Mouse (Mus musculus) heart, embryonic 13.5 days (tissue): Measurements from ENCODE around the gene Med29. TPM values are rescaled to one million over a fixed set of nuclear protein-coding genes. Genes with fewer than 3 reads are reported as not detected.
A peak's percentile ranks its signal among the peaks of the same experiment; 100 is the strongest.

Experiments used
- ATAC-seq: fragments of 200-750 bp; cut with Nextera tagmentation; 2 replicates; pipeline ENCODE4 v1.8.0; 2017; ENCODE audit warnings: moderate TSS enrichment; ENCODE audit not compliant: insufficient number of reproducible peaks, low FRiP score, low TSS enrichment; ENCODE audit errors: extremely low read depth
- H3K27ac ChIP-seq: fragments of 300-500 bp; sonication (generic); replicated peaks from 2 replicates; pipeline ENCODE4 v1.5.1; 2015; ENCODE audit warnings: moderate library complexity, mild to moderate bottlenecking, inconsistent platforms
- H3K27me3 ChIP-seq: fragments of 300-500 bp; sonication (generic); replicated peaks from 2 replicates; pipeline ENCODE4 v1.6.1; 2015; ENCODE audit warnings: mild to moderate bottlenecking, inconsistent platforms
- H3K36me3 ChIP-seq: fragments of 300-500 bp; sonication (generic); 2 replicates; pipeline ENCODE4 v1.6.1; 2015; ENCODE audit warnings: mild to moderate bottlenecking, inconsistent platforms
- H3K4me1 ChIP-seq: fragments of 300-500 bp; sonication (generic); 2 replicates; pipeline ENCODE4 v1.6.1; 2015; ENCODE audit warnings: inconsistent platforms
- H3K4me2 ChIP-seq: fragments of 300-500 bp; sonication (generic); 2 replicates; pipeline ENCODE4 v1.6.1; 2015; ENCODE audit warnings: inconsistent platforms, mild to moderate bottlenecking, moderate library complexity
- H3K4me3 ChIP-seq: fragments of 300-500 bp; sonication (generic); 2 replicates; pipeline ENCODE4 v1.5.1; 2015; ENCODE audit warnings: moderate library complexity, mild to moderate bottlenecking, inconsistent platforms
- H3K9ac ChIP-seq: fragments of 300-500 bp; sonication (generic); 2 replicates; pipeline ENCODE4 v1.6.1; 2015; ENCODE audit warnings: inconsistent platforms, mild to moderate bottlenecking, moderate library complexity
- H3K9me3 ChIP-seq: fragments of 300-500 bp; sonication (generic); 2 replicates; pipeline ENCODE4 v1.6.1; 2016; ENCODE audit warnings: inconsistent platforms
- WGBS: fragments of 180-500 bp; shearing (Covaris S2); methylation state at CpG from one replicate; pipeline ENCODE4 v1.1.7; 2015; ENCODE audit warnings: mixed read lengths; 5-methylcytosine and 5-hydroxymethylcytosine counted together
- polyA plus RNA-seq: library from polyadenylated mRNA; unstranded; fragments of >200 nt; fragmentation: Nextera tagmentation; extraction: Ambion mirVana; gene quantifications from 2 replicates; pipeline ENCODE4 v1.2.1, GENCODE M21; 2015

The Med29 gene
- polyA plus RNA-seq, 1 experiment from 2014 or later, result 49.9 TPM

DNA sequence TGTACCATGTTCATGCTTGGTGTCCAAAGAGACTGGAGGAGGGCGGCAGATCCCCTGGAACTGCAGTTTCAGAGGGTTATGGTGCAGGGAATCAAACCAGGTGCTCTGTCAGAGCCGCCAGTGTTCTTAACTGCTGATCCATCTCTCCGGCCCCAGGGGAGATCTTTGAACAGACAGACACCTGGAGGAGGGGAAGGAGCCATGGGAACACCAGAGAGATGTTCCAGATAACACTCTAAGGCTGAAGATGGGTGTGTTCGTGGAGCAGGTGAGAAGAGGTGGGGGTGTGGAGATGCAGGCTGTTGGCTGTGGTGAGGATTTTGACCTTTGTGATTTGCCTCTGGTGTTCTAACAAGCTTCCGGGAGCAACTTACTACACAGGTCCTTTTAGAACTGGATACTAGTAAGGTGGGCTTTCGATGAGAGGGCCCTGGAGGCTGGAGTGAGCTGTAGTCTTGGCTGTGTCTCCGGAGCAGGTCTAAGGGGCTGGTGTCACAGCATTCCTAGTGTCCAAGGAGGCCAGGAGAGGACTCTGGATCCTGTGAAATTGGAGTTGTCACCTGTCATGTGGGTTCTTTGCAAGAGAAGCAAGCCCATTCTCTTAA is 18.5 kb downstream of the Med29 start:
- peaks cover 29% of the 10 kb centered on the region for H3K36me3 ChIP-seq
- H3K4me1 ChIP-seq, result peaks cover 61% of the 10 kb centered on the region
- no peak overlapping the region for H3K4me3 ChIP-seq
- peak overlapping the region; percentile 47; the same call in 1 of the 2 replicates for H3K9ac ChIP-seq
- no peaks in the 10 kb centered on the region for H3K27me3 ChIP-seq
- no peak for ATAC-seq
- peak overlapping the region; percentile 100 for H3K27ac ChIP-seq
- H3K4me2 ChIP-seq, result peak overlapping the region; percentile 87
- no peaks in the 10 kb centered on the region for H3K9me3 ChIP-seq
- 78% methylated on average over 7 of the region's 7 CpGs for WGBS

DNA sequence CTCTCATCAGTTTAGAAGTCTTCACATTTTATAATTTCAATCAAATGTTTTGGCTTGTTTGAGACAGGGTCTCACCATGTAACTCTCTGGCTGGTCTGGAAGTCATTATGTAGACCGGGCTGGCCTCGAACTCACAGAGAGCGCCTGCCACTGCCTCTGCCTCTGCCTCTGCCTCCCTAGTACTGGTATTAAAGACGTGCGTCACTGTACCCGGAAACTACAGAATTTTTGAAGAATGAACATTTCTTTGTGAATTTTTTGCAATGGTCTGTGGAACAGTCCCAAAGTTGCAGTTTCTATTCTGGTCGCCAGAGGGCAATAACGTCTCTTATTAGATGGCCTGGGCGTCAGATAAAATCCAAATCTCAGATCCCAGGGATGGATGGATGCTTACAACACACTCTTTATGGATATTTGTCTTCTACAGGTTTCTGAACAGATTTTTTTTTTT is 19.4 kb downstream of the Med29 start:
- peak overlapping the region; percentile 88 for H3K4me3 ChIP-seq
- no peaks in the 10 kb centered on the region for H3K27me3 ChIP-seq
- peak overlapping the region; percentile 96 for H3K27ac ChIP-seq
- peak overlapping the region; percentile 82 for H3K9ac ChIP-seq
- peaks cover 66% of the 10 kb centered on the region for H3K4me1 ChIP-seq
- peaks cover 37% of the 10 kb centered on the region for H3K36me3 ChIP-seq
- ATAC-seq, result no peak
- peak overlapping the region; percentile 87 for H3K4me2 ChIP-seq
- no peaks in the 10 kb centered on the region for H3K9me3 ChIP-seq
- WGBS, result under 1% methylated on average over 9 of the region's 9 CpGs

DNA sequence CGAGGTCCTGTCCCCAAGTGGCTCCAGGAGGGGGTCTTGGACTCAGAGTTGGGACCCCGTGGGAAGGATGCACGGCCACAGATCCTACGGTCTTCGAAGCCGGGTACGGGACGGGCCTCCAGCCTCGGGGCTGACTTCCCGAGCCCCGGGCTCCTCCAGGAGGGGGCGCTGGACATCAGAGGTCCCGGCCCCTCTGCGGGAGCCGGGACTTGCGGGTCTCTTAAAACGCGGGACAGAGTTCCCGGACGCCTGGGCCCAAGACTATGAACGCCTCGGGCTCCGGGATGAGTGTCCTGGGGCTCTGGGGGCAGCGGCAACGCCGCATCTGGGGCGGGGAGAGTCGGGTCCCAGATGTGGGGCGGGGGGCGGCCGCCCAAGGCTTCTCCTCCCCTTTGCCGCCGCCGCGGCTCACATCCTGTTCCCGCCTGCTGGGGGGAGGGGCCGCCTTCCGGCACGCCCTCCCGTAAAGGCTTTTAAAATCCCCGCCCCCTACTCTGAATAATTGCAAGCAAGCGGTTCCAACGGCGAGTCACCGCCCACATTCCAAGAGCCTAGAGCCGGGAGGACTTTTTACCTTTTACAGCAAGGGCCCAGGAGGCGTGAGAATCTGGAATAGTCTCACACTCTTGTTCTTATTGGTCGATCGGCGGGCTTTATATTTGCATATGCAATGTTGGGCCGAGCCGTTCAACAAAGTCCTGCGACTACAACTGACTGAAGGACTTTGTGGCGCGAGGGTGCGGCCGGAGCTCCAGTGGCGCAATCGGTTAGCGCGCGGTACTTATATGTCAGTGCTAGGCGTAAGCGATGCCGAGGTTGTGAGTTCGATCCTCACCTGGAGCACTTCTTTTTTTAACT is 20.0 kb downstream of the Med29 start, which contains the start of gene Plekhg2:
Gene Plekhg2 (minus strand): TSS at position 349 of the 858 bp plus-strand sequence.
- H3K4me3 ChIP-seq, result peak within 1 kb of the TSS; percentile 88
- peak; percentile 81 for ATAC-seq
- H3K9me3 ChIP-seq, result no peaks in the 10 kb centered on the region
- peak within 1 kb of the TSS; percentile 96 for H3K27ac ChIP-seq
- peak within 1 kb of the TSS; percentile 97 for H3K9ac ChIP-seq
- no peaks in the 10 kb centered on the region for H3K27me3 ChIP-seq
- peaks cover 60% of the 10 kb centered on the region for H3K4me1 ChIP-seq
- peaks cover 37% of the 10 kb centered on the region for H3K36me3 ChIP-seq
- peak within 1 kb of the TSS; percentile 87 for H3K4me2 ChIP-seq
- 0% methylated on average over 66 of the region's 66 CpGs for WGBS

DNA sequence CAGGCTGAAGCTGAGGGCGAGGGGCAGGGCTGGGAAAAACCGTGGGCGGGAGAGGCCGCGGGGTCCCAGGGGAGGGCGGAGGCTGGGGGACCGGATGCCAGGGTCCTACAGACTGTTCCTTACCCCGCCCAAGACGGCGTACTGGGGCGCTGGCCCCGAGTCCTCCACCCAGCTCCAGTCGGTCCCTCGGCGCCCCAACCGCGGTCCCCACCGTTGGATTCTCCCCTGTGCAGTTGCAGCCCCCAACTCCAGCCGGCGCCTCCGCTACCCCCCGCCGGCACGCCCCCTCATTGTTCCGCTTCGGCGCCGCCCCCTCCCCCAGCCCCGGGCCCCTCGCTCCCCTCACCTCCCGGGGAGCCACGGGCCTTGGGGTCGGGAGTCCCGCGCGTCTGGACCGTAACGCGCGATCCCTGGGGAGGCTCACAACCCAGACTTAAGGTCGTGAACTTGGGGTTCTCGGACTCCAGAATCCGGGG is 21.0 kb downstream of the Med29 start:
- Histone ChIP-seq H3K4me2 (peak overlapping the region; percentile 87), H3K9ac (peak overlapping the region; percentile 97), H3K36me3 (peaks cover 40% of the 10 kb centered on the region), H3K9me3 (no peaks in the 10 kb centered on the region), H3K4me3 (peak overlapping the region; percentile 88), H3K4me1 (peaks cover 51% of the 10 kb centered on the region), H3K27me3 (no peaks in the 10 kb centered on the region), H3K27ac (peak overlapping the region; percentile 96)
- under 1% methylated on average over 30 of the region's 43 CpGs for WGBS
- ATAC-seq, result no peak

DNA sequence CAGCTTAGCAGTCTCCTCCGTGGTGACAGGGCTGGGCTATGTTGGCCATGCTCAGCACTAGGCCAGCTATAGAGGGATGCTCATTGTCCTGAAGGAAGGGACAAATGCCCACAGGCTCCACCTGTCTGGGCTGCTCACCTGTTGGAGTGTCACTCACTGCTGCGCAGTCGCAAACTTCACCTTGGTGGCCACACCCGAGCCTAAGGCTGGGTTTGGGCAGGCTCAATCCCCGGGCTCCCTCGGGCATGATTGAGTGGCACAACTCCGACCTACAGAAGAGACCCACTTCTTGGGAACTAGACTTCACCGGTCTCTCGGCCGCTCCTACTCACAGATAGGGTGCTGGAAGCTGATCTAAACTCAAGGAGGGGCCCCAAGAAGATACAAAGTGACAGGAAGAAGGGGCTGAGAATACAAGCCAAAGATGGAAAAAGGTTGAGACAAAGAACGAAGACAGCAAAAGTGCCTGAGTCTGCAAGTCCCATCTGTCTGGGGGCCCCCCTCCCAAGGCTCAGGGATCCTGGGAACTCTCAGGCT is 21.5 kb downstream of the Med29 start:
- Histone ChIP-seq H3K27ac (peak overlapping the region; percentile 96), H3K27me3 (no peaks in the 10 kb centered on the region), H3K4me3 (peak overlapping the region; percentile 88), H3K9ac (peak overlapping the region; percentile 97), H3K4me2 (peak overlapping the region; percentile 87), H3K36me3 (peaks cover 45% of the 10 kb centered on the region), H3K9me3 (no peaks in the 10 kb centered on the region), H3K4me1 (peaks cover 46% of the 10 kb centered on the region)
- ATAC-seq, result no peak
- WGBS, result 7% methylated on average over 11 of the region's 11 CpGs

DNA sequence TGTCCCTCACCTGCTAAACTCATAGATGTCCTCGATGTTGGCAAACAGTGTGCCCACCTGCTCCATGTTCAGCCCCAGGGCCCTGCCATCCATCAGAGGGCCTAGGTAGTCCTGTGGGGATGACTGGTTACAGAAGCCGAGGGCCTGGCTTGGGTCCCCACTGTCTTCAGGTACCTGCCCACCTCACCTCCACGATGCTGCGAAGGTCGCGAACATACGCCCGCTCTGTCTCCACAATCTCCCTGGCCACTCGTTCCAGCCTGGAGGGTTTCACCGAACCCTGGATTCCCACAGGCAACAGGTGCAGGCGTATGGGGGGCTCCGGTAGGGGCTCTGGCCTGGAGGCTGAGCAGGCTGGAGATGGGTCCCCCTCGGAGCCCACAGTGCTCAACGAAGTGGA is 22.5 kb downstream of the Med29 start:
- Histone ChIP-seq H3K27me3 (no peaks in the 10 kb centered on the region), H3K4me3 (peak overlapping the region; percentile 88), H3K9ac (peak overlapping the region; percentile 97), H3K4me1 (peaks cover 41% of the 10 kb centered on the region), H3K36me3 (peaks cover 55% of the 10 kb centered on the region), H3K9me3 (no peaks in the 10 kb centered on the region), H3K4me2 (peak overlapping the region; percentile 87), H3K27ac (no peak overlapping the region)
- WGBS, result 92% methylated on average over 14 of the region's 14 CpGs
- no peak for ATAC-seq

DNA sequence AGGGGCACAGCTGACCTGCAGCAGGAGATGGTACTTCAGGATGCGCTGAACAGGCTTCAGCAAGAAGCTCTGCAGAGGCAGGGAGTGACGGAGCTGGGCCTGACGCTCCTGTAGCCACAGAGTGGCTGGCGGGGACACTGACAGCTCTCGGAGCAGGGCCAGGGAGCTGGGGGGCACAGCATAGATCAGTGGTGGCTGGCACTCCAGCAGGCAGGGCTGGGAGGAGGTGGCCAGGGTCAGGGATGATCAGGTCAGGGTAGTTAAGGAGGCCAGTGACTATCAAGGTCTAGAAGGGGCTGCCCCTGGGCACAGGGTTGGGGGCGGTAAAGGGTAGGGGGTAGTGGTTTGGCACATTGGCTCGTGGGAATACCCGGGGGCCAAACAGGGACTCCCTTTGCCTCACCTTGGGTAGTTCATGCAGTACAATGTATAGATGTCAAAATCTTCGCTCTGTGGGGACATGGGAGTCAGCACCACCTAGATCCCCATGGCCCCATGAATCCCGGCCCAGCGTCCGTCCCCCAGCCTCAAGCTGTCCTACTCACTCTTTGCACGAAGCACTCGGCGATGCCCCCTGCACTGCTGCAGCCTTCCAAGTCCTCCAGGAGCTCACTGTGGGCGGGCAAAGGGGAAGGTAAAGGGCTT is 24.1 kb downstream of the Med29 start:
- H3K9ac ChIP-seq, result peak overlapping the region; percentile 40; the same call in 1 of the 2 replicates
- H3K9me3 ChIP-seq, result no peaks in the 10 kb centered on the region
- H3K4me3 ChIP-seq, result no peak overlapping the region
- peaks cover 28% of the 10 kb centered on the region for H3K4me1 ChIP-seq
- no peak for ATAC-seq
- 87% methylated on average over 16 of the region's 16 CpGs for WGBS
- no peak overlapping the region for H3K4me2 ChIP-seq
- H3K27ac ChIP-seq, result no peak overlapping the region
- peaks cover 71% of the 10 kb centered on the region for H3K36me3 ChIP-seq
- H3K27me3 ChIP-seq, result no peaks in the 10 kb centered on the region

DNA sequence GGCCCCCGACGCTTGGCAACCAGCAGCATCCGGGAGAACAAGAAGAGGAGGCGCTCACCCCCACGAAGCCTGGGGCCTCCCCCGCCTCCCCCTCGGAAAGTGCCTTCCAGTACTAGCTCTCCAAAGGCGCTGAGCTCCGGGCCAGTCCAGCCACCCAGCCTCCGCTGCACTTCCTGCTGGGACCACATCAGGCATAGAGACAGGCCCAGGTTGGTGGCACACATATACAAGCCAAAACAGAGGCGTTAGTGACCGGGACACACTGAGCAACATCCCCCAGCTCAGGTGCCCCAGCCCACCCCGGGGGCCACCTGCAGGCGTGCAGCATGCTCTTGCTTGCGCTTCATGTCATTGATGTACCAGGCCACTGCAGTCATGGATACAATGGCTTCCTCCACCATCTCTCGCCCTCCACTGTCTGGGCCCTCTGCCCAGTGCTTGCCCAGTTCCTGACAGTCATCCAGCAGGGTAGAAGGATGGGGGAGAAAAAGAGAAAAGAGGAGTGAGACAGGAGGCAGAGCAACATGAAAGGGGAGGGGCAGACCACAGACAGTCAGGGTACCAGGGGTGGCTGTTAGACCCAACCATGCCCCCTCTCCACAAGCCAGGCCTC is 24.7 kb downstream of the Med29 start:
- H3K9ac ChIP-seq, result no peak overlapping the region
- H3K4me1 ChIP-seq, result peaks cover 30% of the 10 kb centered on the region
- no peaks in the 10 kb centered on the region for H3K9me3 ChIP-seq
- peaks cover 78% of the 10 kb centered on the region for H3K36me3 ChIP-seq
- 87% methylated on average over 16 of the region's 16 CpGs for WGBS
- H3K27me3 ChIP-seq, result no peaks in the 10 kb centered on the region
- H3K4me2 ChIP-seq, result no peak overlapping the region
- ATAC-seq, result no peak
- H3K27ac ChIP-seq, result no peak overlapping the region
- no peak overlapping the region for H3K4me3 ChIP-seq

DNA sequence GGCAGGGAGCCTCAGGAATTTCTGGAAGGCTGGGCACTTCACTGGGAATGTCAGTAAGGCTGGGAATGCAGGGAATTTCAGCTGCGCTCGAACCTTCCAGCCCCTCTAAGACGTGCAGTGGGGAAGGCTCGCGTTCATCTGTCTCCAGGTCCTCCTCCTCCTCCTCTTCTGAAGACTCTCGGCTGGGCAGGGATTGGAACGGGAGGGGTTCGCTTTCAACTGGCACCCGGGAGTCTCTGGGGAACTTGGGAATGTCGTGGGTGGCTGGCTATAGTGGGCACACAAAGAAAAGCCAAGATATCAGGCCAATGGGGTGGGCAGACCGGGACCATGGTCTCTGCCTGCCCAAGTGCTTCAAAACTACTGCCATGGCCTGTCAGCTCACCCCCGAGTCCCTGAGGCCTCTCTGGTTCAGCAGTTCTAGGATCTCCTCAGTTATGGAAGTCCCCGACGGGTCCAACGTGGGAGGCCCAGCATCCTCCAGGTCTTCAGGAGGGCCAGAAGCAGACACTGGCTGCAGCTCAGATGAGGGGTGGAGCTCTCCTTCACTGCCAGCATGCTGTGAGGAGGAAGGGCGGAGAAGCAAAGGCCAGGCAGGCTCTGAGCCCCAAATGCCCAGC is 30.0 kb downstream of the Med29 start:
- Histone ChIP-seq H3K4me3 (no peak overlapping the region), H3K27me3 (no peaks in the 10 kb centered on the region), H3K27ac (peak overlapping the region; percentile 20; the same call in 1 of the 2 replicates), H3K9me3 (no peaks in the 10 kb centered on the region), H3K4me2 (no peak overlapping the region), H3K9ac (peak overlapping the region; percentile 44), H3K4me1 (peaks cover 39% of the 10 kb centered on the region), H3K36me3 (peaks cover 92% of the 10 kb centered on the region)
- ATAC-seq, result no peak
- WGBS, result 58% methylated on average over 16 of the region's 16 CpGs

DNA sequence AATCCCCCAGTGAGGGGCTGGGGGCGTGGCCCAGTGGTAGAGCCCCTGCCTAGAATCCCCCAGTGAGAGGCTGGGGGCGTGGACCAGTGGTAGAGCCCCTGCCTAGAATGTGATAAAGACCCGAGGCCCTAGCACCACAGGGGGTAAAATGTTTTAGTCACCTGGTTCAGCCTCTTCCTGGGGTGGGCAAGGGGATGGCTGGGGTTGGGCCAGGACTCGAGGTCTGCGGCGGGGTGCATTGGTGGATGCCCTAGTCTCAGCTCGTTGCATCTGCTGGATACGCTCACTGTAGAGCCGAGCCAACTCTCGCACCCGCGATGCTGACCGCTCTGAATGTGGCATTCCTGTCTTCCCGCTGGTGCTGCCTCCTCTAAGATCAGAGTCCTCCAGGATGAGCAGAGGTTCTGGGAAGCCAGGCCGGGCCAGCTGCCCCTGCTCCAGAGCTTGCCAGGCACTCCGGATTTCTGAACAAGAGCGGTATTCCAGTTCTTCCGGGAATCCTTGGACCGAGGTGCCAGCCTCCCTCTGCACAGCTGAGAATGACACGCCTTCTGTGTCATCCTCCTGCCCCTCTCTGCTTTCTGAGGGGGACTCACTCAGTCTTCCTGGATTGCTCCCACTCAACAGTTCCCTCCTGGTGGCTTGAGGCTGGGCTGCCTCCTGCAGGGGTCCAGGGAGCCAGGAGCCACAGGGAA is 30.7 kb downstream of the Med29 start:
- H3K4me2 ChIP-seq, result no peak overlapping the region
- H3K36me3 ChIP-seq, result peaks cover 84% of the 10 kb centered on the region
- H3K4me3 ChIP-seq, result no peak overlapping the region
- ATAC-seq, result no peak
- peaks cover 47% of the 10 kb centered on the region for H3K4me1 ChIP-seq
- H3K27me3 ChIP-seq, result no peaks in the 10 kb centered on the region
- peak overlapping the region; percentile 20; the same call in 1 of the 2 replicates for H3K27ac ChIP-seq
- WGBS, result 84% methylated on average over 20 of the region's 20 CpGs
- H3K9me3 ChIP-seq, result no peaks in the 10 kb centered on the region
- peak overlapping the region; percentile 44; the same call in 1 of the 2 replicates for H3K9ac ChIP-seq
